Mouse (Mus musculus) hindbrain, embryonic 14.5 days (tissue): Measurements from ENCODE around the gene Dctpp1. TPM values are rescaled to one million over a fixed set of nuclear protein-coding genes. Genes with fewer than 3 reads are reported as not detected.

Experiments used
- ATAC-seq: fragments of 200-750 bp; cut with Nextera tagmentation; 2 replicates; pipeline ENCODE4 v1.8.0; 2017; ENCODE audit warnings: moderate number of reproducible peaks, mild to moderate bottlenecking, moderate TSS enrichment, moderate library complexity; ENCODE audit not compliant: low FRiP score
- DNase-seq: peaks from one replicate; pipeline ENCODE4 v3.0.0-alpha.2; 2015; ENCODE audit warnings: low spot score
- H3K27ac ChIP-seq: fragments of 300-500 bp; sonication (generic); 2 replicates; pipeline ENCODE4 v1.5.1; 2014; ENCODE audit warnings: mild to moderate bottlenecking, moderate library complexity
- H3K27me3 ChIP-seq: fragments of 300-500 bp; sonication (generic); 2 replicates; pipeline ENCODE4 v1.6.1; 2014; ENCODE audit warnings: mild to moderate bottlenecking, low read length, mixed read lengths; ENCODE audit not compliant: control insufficient read depth, insufficient read depth
- H3K36me3 ChIP-seq: fragments of 300-500 bp; sonication (generic); replicated peaks from 2 replicates; pipeline ENCODE4 v1.6.1; 2014; ENCODE audit not compliant: control insufficient read depth, insufficient read depth
- H3K4me1 ChIP-seq: fragments of 300-500 bp; sonication (generic); replicated peaks from 2 replicates; pipeline ENCODE4 v1.6.1; 2014; ENCODE audit warnings: antibody characterized with exemption, low read length, mixed read lengths; ENCODE audit not compliant: control insufficient read depth, insufficient read depth
- H3K4me2 ChIP-seq: fragments of 300-500 bp; sonication (generic); replicated peaks from 2 replicates; pipeline ENCODE4 v1.6.1; 2014; ENCODE audit warnings: mild to moderate bottlenecking, moderate library complexity
- H3K4me3 ChIP-seq: fragments of 300-500 bp; sonication (generic); replicated peaks from 2 replicates; pipeline ENCODE4 v1.5.1; 2014; ENCODE audit warnings: mild to moderate bottlenecking, low read length
- H3K9ac ChIP-seq: fragments of 300-500 bp; sonication (generic); 2 replicates; pipeline ENCODE4 v1.6.1; 2014
- H3K9me3 ChIP-seq: fragments of 300-500 bp; sonication (generic); 2 replicates; pipeline ENCODE4 v1.6.1; 2016; ENCODE audit warnings: low read length; ENCODE audit not compliant: control insufficient read depth
- WGBS: fragments of 180-500 bp; shearing (Covaris S2); extraction: QIAGEN DNeasy Blood & Tissue Kit; methylation state at CpG from one replicate; pipeline ENCODE4 v1.1.7; 2014; 5-methylcytosine and 5-hydroxymethylcytosine counted together
- polyA plus RNA-seq: library from polyadenylated mRNA; unstranded; fragments of >200 nt; fragmentation: Nextera tagmentation; extraction: Ambion mirVana; gene quantifications from 2 replicates; pipeline ENCODE4 v1.2.1, GENCODE M21; 2014

Gene Dctpp1
- polyA plus RNA-seq, 1 experiment from 2014 or later: 126 TPM

- DNase-seq: no peak
- Histone ChIP-seq H3K9me3 (no peaks in the 10 kb centered on the region), H3K4me1 (no peaks in the 10 kb centered on the region), H3K27me3 (no peaks in the 10 kb centered on the region), H3K27ac (no peak overlapping the region), H3K4me2 (no peak overlapping the region), H3K4me3 (no peak overlapping the region), H3K9ac (no peak overlapping the region), H3K36me3 (no peaks in the 10 kb centered on the region)
- ATAC-seq: no peak
- 91% methylated on average over 6 of the region's 6 CpGs for WGBS
Observed at GRCm38 (mm10) chr7:127224616-127225015, 35.9 kb downstream of the Dctpp1 start.

GRCm38 (mm10) chr7:127223515-127224478 is 36.7 kb downstream of the Dctpp1 start:
- WGBS: 88% methylated on average over 6 of the region's 6 CpGs
- no peaks in the 10 kb centered on the region for H3K36me3 ChIP-seq
- no peak for DNase-seq
- no peak overlapping the region for H3K4me3 ChIP-seq
- H3K27me3 ChIP-seq: no peaks in the 10 kb centered on the region
- H3K4me1 ChIP-seq: no peaks in the 10 kb centered on the region
- ATAC-seq: no peak
- H3K4me2 ChIP-seq: no peak overlapping the region
- no peak overlapping the region for H3K9ac ChIP-seq
- no peaks in the 10 kb centered on the region for H3K9me3 ChIP-seq
- H3K27ac ChIP-seq: no peak overlapping the region

GRCm38 (mm10) chr7:127223106-127223505 is 37.4 kb downstream of the Dctpp1 start:
- 97% methylated on average over 3 of the region's 3 CpGs for WGBS
- Histone ChIP-seq H3K27me3 (no peaks in the 10 kb centered on the region), H3K4me3 (no peak overlapping the region), H3K4me2 (no peak overlapping the region), H3K9ac (no peak overlapping the region), H3K9me3 (no peaks in the 10 kb centered on the region), H3K27ac (no peak overlapping the region), H3K4me1 (no peaks in the 10 kb centered on the region), H3K36me3 (no peaks in the 10 kb centered on the region)
- ATAC-seq (no peak), DNase-seq (no peak)

- no peak overlapping the region for H3K4me2 ChIP-seq
- no peak overlapping the region for H3K9ac ChIP-seq
- WGBS: 92% methylated on average over 6 of the region's 6 CpGs
- H3K9me3 ChIP-seq: no peaks in the 10 kb centered on the region
- no peak for DNase-seq
- H3K27ac ChIP-seq: no peak overlapping the region
- ATAC-seq: no peak
- no peaks in the 10 kb centered on the region for H3K27me3 ChIP-seq
- H3K36me3 ChIP-seq: no peaks in the 10 kb centered on the region
- no peak overlapping the region for H3K4me3 ChIP-seq
- H3K4me1 ChIP-seq: no peaks in the 10 kb centered on the region
Observed at GRCm38 (mm10) chr7:127220440-127220839, 40.1 kb downstream of the Dctpp1 start.

GRCm38 (mm10) chr7:127218670-127219069 is 41.8 kb downstream of the Dctpp1 start:
- ATAC-seq (no peak), DNase-seq (no peak)
- H3K9me3 ChIP-seq: no peaks in the 10 kb centered on the region
- H3K4me3 ChIP-seq: no peak overlapping the region
- H3K27ac ChIP-seq: no peak overlapping the region
- H3K9ac ChIP-seq: no peak overlapping the region
- no peaks in the 10 kb centered on the region for H3K36me3 ChIP-seq
- no peak overlapping the region for H3K4me2 ChIP-seq
- H3K27me3 ChIP-seq: peaks cover 9% of the 10 kb centered on the region; the same call in 1 of the 2 replicates
- WGBS: 89% methylated on average over 4 of the region's 4 CpGs
- H3K4me1 ChIP-seq: no peaks in the 10 kb centered on the region

- no peak overlapping the region for H3K4me3 ChIP-seq
- no peaks in the 10 kb centered on the region for H3K36me3 ChIP-seq
- H3K9me3 ChIP-seq: no peaks in the 10 kb centered on the region
- no peak overlapping the region for H3K4me2 ChIP-seq
- H3K4me1 ChIP-seq: no peaks in the 10 kb centered on the region
- no peak overlapping the region for H3K9ac ChIP-seq
- no peak for ATAC-seq
- no peak for DNase-seq
- H3K27me3 ChIP-seq: peaks cover 9% of the 10 kb centered on the region; the same call in 1 of the 2 replicates
- H3K27ac ChIP-seq: no peak overlapping the region
- WGBS: 80% methylated on average over 10 of the region's 10 CpGs
Observed at GRCm38 (mm10) chr7:127217901-127218642, 42.4 kb downstream of the Dctpp1 start.

GRCm38 (mm10) chr7:127217475-127217874 is 43.0 kb downstream of the Dctpp1 start:
- DNase-seq (no peak), ATAC-seq (no peak)
- Histone ChIP-seq H3K4me1 (no peaks in the 10 kb centered on the region), H3K36me3 (no peaks in the 10 kb centered on the region), H3K9ac (no peak overlapping the region), H3K27me3 (peaks cover 9% of the 10 kb centered on the region; the same call in 1 of the 2 replicates), H3K9me3 (no peaks in the 10 kb centered on the region), H3K4me2 (no peak overlapping the region), H3K4me3 (no peak overlapping the region), H3K27ac (no peak overlapping the region)
- 91% methylated on average over 6 of the region's 6 CpGs for WGBS

- Histone ChIP-seq H3K27me3 (peaks cover 9% of the 10 kb centered on the region; the same call in 1 of the 2 replicates), H3K4me3 (no peak overlapping the region), H3K4me1 (no peaks in the 10 kb centered on the region), H3K9me3 (no peaks in the 10 kb centered on the region), H3K36me3 (no peaks in the 10 kb centered on the region), H3K4me2 (no peak overlapping the region), H3K27ac (no peak overlapping the region), H3K9ac (no peak overlapping the region)
- no peak for ATAC-seq
- 94% methylated on average over 5 of the region's 5 CpGs for WGBS
- no peak for DNase-seq
Observed at GRCm38 (mm10) chr7:127216307-127216706, 44.2 kb downstream of the Dctpp1 start.
